Mouse (Mus musculus): ENCODE data around the gene Zfp423. TPM values are rescaled to one million over a fixed set of nuclear protein-coding genes. Genes with fewer than 3 reads are reported as not detected.

Zfp423 gene
- polyA plus RNA-seq (2015; fragmentation: Nextera tagmentation; extraction: Ambion mirVana), result 10.9 and 11.3 TPM in 2 replicates

DNA sequence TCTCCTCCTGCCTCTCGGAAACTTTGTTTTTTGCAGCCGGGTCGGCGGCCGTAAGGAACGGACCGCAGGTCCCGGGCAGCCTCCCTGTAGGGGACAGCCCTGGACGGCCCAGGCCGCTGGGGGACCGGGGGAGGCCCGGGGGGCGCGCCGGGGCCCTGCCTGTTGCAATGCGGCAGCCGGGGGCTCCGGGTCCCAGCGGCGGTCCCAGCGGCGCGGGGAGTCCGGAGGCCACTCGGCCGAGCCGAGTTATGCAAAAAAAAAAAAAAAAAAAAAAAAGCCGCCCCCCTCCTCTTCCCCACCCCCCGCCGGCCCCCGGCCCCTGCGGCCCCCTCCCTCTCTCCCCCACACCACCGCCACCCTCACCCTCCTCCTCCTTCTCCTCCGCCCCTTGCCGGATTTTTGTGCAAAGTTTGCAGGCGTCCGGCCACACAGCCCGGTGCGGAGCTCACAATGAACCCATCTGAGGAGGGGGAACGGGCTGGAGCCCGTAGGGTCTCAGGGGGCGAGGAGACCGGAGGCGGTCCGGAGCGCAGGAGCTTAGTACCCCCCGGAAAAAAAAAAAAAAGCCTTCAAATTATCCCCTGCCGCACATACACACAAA lies at the start of gene Zfp423:
Gene Zfp423 (minus strand): TSS at position 276 of the 601 bp plus-strand sequence.

Other genes with a start within 250 kb of the Zfp423 start
- gene Cnep1r1, start 159.2 kb upstream of the Zfp423 start, polyA plus RNA-seq (2015; fragmentation: Nextera tagmentation; extraction: Ambion mirVana), result 44.0 and 47.8 TPM in 2 replicates
- 16.6 and 24.1 TPM in 2 replicates for gene Heatr3, start 178.3 kb upstream of the Zfp423 start, polyA plus RNA-seq (2015; fragmentation: Nextera tagmentation; extraction: Ambion mirVana)
- 5.3 and 6.2 TPM in 2 replicates for gene Tent4b, start 239.6 kb upstream of the Zfp423 start, polyA plus RNA-seq (2015; fragmentation: Nextera tagmentation; extraction: Ambion mirVana)

Measured in adrenal gland, postnatal 0 days (tissue).